Mouse (Mus musculus): ENCODE results near the gene Olfr1373. TPM values are rescaled to one million over a fixed set of nuclear protein-coding genes. Genes with fewer than 3 reads are reported as not detected.

The Olfr1373 gene
- total RNA-seq, 1 experiment: not detected

- in situ Hi-C loops (cut with MboI; ENCODE audit: low sequenced_read_pairs in 2 of 2, unreplicated experiment in 2 of 2): no loop called here
Measured at GRCm38 (mm10) chr11:52105503-52105902, 39.8 kb downstream of the Olfr1373 start.

DNA sequence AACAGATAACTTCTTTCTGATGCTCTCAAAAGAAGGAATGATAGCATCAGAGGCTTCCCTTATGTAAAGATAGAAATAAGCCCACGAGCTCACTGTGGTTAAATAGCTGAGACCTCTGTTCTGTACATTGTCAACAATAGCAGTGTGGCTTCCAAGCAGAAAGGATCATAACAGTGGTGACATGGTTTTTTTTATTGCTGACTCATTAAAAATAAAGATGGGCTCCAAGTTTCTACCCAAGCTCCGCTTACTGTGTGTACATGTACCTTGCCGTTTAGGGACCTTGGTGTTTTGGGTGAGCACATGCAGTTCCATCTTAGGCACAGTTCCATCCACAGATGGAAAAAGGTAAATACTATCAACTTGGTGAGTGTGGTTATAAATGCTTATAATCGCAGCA, 42.4 kb downstream of the Olfr1373 start:
- Histone ChIP-seq H3K4me3 (ENCODE audit: insufficient read depth in 1 of 2, low read depth in 1 of 2, low read length in 2 of 2, poor library complexity in 1 of 2, severe bottlenecking in 1 of 2) (no peak overlapping the region), H3K36me3 (ENCODE audit: control insufficient read depth, insufficient read depth, low read length, poor library complexity, severe bottlenecking) (0 out of 2 replicates have a peak, but pooled peaks cover 2% of the 10 kb centered on the region), H3K9ac (ENCODE audit: insufficient read depth, low read depth, low read length, poor library complexity, severe bottlenecking) (no peak overlapping the region), H3K27ac (ENCODE audit: insufficient read depth, low read depth, low read length, poor library complexity, severe bottlenecking) (no peak overlapping the region), H3K4me1 (ENCODE audit: control insufficient read depth in 2 of 2, insufficient read depth in 2 of 2, low read length in 2 of 2, poor library complexity in 1 of 2) (peaks cover 3 to 11% of the 10 kb centered on the region in 2 experiments; a peak in 3 of 4 replicates), H3K9me3 (ENCODE audit: control insufficient read depth, insufficient read depth, low read depth, low read length) (no peaks in the 10 kb centered on the region)
- no peak for DNase-seq (ENCODE audit: low read depth, low spot score)
- in situ Hi-C loops (cut with MboI; ENCODE audit: low sequenced_read_pairs in 2 of 2, unreplicated experiment in 2 of 2): no loop called here
- TF ChIP-seq ZC3H11A (IDR thresholded peaks at IDR 0.05; ENCODE audit: borderline replicate concordance, low read depth, low read length): no peak
- TF ChIP-seq MAFK (IDR thresholded peaks at IDR 0.05; ENCODE audit: insufficient read depth, low read depth, low read length): peak; percentile 94

More at GRCm38 (mm10) chr11:52105503-52105902, 39.8 kb downstream of the Olfr1373 start:
- no peak for DNase-seq (ENCODE audit: low read depth, low spot score)
- no peak overlapping the region for H3K9ac ChIP-seq (ENCODE audit: insufficient read depth, low read depth, low read length, poor library complexity, severe bottlenecking)
- H3K36me3 ChIP-seq (ENCODE audit: control insufficient read depth, insufficient read depth, low read length, poor library complexity, severe bottlenecking): peaks cover 2% of the 10 kb centered on the region; the same call in 1 of the 2 replicates
- H3K4me3 ChIP-seq (ENCODE audit: insufficient read depth in 1 of 2, low read depth in 1 of 2, low read length in 2 of 2, poor library complexity in 1 of 2, severe bottlenecking in 1 of 2): no peak overlapping the region
- H3K4me1 ChIP-seq (ENCODE audit: control insufficient read depth in 2 of 2, insufficient read depth in 2 of 2, low read length in 2 of 2, poor library complexity in 1 of 2): peaks cover 3 to 7% of the 10 kb centered on the region in 2 experiments; a peak in 3 of 4 replicates
- TF ChIP-seq ZNF384 (IDR thresholded peaks at IDR 0.05; ENCODE audit: low read depth, low read length) (no peak), CHD2 (IDR thresholded peaks at IDR 0.05; ENCODE audit: low read depth, low read length) (no peak)
- H3K9me3 ChIP-seq (ENCODE audit: control insufficient read depth, insufficient read depth, low read depth, low read length): no peaks in the 10 kb centered on the region
- no peak overlapping the region for H3K27ac ChIP-seq (ENCODE audit: insufficient read depth, low read depth, low read length, poor library complexity, severe bottlenecking)

- H3K36me3 ChIP-seq (ENCODE audit: control insufficient read depth, insufficient read depth, low read length, poor library complexity, severe bottlenecking): 0 out of 2 replicates have a peak, but pooled peaks cover 2% of the 10 kb centered on the region
- peak overlapping the region; percentile 98 for H3K9ac ChIP-seq (ENCODE audit: insufficient read depth, low read depth, low read length, poor library complexity, severe bottlenecking)
- DNase-seq (ENCODE audit: low read depth, low spot score): no peak
- H3K27ac ChIP-seq (ENCODE audit: insufficient read depth, low read depth, low read length, poor library complexity, severe bottlenecking): no peak overlapping the region
- H3K9me3 ChIP-seq (ENCODE audit: control insufficient read depth, insufficient read depth, low read depth, low read length): no peaks in the 10 kb centered on the region
- in situ Hi-C loops (cut with MboI; ENCODE audit: low sequenced_read_pairs in 2 of 2, unreplicated experiment in 2 of 2): no loop called here
- peak overlapping the region; percentile 80 to 91 for H3K4me3 ChIP-seq (ENCODE audit: insufficient read depth in 1 of 2, low read depth in 1 of 2, low read length in 2 of 2, poor library complexity in 1 of 2, severe bottlenecking in 1 of 2)
- TF ChIP-seq HCFC1 (IDR thresholded peaks at IDR 0.05; ENCODE audit: borderline replicate concordance, insufficient read depth, low read length) (no peak), MAFK (IDR thresholded peaks at IDR 0.05; ENCODE audit: insufficient read depth, low read depth, low read length) (no peak), ZNF384 (IDR thresholded peaks at IDR 0.05; ENCODE audit: low read depth, low read length) (no peak), CHD2 (IDR thresholded peaks at IDR 0.05; ENCODE audit: low read depth, low read length) (no peak), ZC3H11A (IDR thresholded peaks at IDR 0.05; ENCODE audit: borderline replicate concordance, low read depth, low read length) (no peak)
- H3K4me1 ChIP-seq (ENCODE audit: control insufficient read depth in 2 of 2, insufficient read depth in 2 of 2, low read length in 2 of 2, poor library complexity in 1 of 2): peaks cover 5 to 17% of the 10 kb centered on the region in 2 experiments
Measured at GRCm38 (mm10) chr11:52099771-52100219, 45.5 kb downstream of the Olfr1373 start.

DNA sequence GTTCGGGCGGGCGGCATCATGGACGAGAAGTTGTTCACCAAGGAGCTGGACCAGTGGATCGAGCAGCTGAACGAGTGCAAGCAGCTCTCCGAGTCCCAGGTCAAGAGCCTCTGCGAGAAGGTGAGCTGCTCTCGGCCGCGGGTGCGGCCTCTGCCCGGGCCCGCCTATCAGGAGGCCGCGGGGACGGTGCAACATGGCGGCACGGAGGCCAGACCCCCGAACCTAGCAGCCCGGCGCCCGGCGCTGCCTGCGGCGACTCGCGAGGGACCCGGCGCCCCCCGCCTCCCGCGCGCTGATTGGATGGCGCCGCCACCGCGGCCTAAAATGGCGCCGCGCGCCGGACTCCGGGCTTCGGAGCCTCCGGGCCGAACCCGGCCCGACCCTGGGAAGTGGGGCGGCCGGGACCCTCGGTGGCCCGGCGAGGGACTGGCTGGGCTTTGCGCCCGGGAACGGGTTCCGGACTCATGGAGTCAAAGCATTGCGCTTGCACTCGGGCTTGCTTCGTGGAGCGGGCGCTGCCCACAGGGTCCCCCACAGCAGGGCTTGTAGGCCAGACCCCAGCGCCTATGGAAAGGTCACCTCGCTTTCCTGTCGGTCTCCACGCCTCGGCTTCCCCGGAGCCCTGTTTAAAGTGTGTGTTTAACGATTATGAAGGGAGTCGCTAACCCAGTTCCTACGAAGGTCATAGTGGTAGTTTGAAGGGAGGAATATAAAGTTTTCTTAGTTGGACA, 46.1 kb downstream of the Olfr1373 start:
- H3K4me1 ChIP-seq (ENCODE audit: control insufficient read depth in 2 of 2, insufficient read depth in 2 of 2, low read length in 2 of 2, poor library complexity in 1 of 2): peaks cover 5 to 16% of the 10 kb centered on the region in 2 experiments
- peak; percentile 29 for DNase-seq (ENCODE audit: low read depth, low spot score)
- peak overlapping the region; percentile 98 for H3K9ac ChIP-seq (ENCODE audit: insufficient read depth, low read depth, low read length, poor library complexity, severe bottlenecking)
- TF ChIP-seq MAFK (IDR thresholded peaks at IDR 0.05; ENCODE audit: insufficient read depth, low read depth, low read length) (no peak), ZNF384 (IDR thresholded peaks at IDR 0.05; ENCODE audit: low read depth, low read length) (no peak), CHD2 (IDR thresholded peaks at IDR 0.05; ENCODE audit: low read depth, low read length) (no peak), ZC3H11A (IDR thresholded peaks at IDR 0.05; ENCODE audit: borderline replicate concordance, low read depth, low read length) (no peak), HCFC1 (IDR thresholded peaks at IDR 0.05; ENCODE audit: borderline replicate concordance, insufficient read depth, low read length) (no peak)
- in situ Hi-C loops (cut with MboI; ENCODE audit: low sequenced_read_pairs in 2 of 2, unreplicated experiment in 2 of 2): no loop called here
- H3K36me3 ChIP-seq (ENCODE audit: control insufficient read depth, insufficient read depth, low read length, poor library complexity, severe bottlenecking): 0 out of 2 replicates have a peak, but pooled peaks cover 2% of the 10 kb centered on the region
- no peaks in the 10 kb centered on the region for H3K9me3 ChIP-seq (ENCODE audit: control insufficient read depth, insufficient read depth, low read depth, low read length)
- H3K27ac ChIP-seq (ENCODE audit: insufficient read depth, low read depth, low read length, poor library complexity, severe bottlenecking): peak overlapping the region; percentile 93
- peak overlapping the region; percentile 80 to 91 for H3K4me3 ChIP-seq (ENCODE audit: insufficient read depth in 1 of 2, low read depth in 1 of 2, low read length in 2 of 2, poor library complexity in 1 of 2, severe bottlenecking in 1 of 2)

Data from ES-E14 (cell line).